Mouse (Mus musculus) forebrain, embryonic 15.5 days (tissue): ENCODE measurements around the gene Sdhaf3. TPM values are rescaled to one million over a fixed set of nuclear protein-coding genes. Genes with fewer than 3 reads are reported as not detected.
"Not testable (repeated sequence)": the region's sequence is repeated elsewhere in the genome, so short reads cannot be mapped to it uniquely, and the experiment has no call there.

Experiments used
- ATAC-seq: fragments of 200-750 bp; cut with Nextera tagmentation; replicated peaks from 2 replicates; pipeline ENCODE4 v1.8.0; 2017; ENCODE audit warnings: mild to moderate bottlenecking, moderate TSS enrichment, moderate library complexity
- H3K27ac ChIP-seq: fragments of 300-500 bp; sonication (generic); replicated peaks from 2 replicates; pipeline ENCODE4 v1.5.1; 2015; ENCODE audit warnings: mild to moderate bottlenecking, inconsistent platforms
- H3K27me3 ChIP-seq: fragments of 300-500 bp; sonication (generic); 2 replicates; pipeline ENCODE4 v1.6.1; 2015; ENCODE audit warnings: inconsistent platforms
- H3K36me3 ChIP-seq: fragments of 300-500 bp; sonication (generic); 2 replicates; pipeline ENCODE4 v1.6.1; 2015; ENCODE audit warnings: mild to moderate bottlenecking, inconsistent platforms
- H3K4me1 ChIP-seq: fragments of 300-500 bp; sonication (generic); 2 replicates; pipeline ENCODE4 v1.6.1; 2015; ENCODE audit warnings: inconsistent platforms
- H3K4me2 ChIP-seq: fragments of 300-500 bp; sonication (generic); replicated peaks from 2 replicates; pipeline ENCODE4 v1.6.1; 2015; ENCODE audit warnings: mild to moderate bottlenecking, inconsistent platforms
- H3K4me3 ChIP-seq: fragments of 300-500 bp; sonication (generic); 2 replicates; pipeline ENCODE4 v1.5.1; 2015; ENCODE audit warnings: mild to moderate bottlenecking, inconsistent platforms
- H3K9ac ChIP-seq: fragments of 300-500 bp; sonication (generic); replicated peaks from 2 replicates; pipeline ENCODE4 v1.6.1; 2015; ENCODE audit warnings: mild to moderate bottlenecking, inconsistent platforms
- H3K9me3 ChIP-seq: fragments of 300-500 bp; sonication (generic); 2 replicates; pipeline ENCODE4 v1.6.1; 2016; ENCODE audit warnings: inconsistent platforms
- WGBS: fragments of 180-500 bp; shearing (Covaris S2); methylation state at CpG from one replicate; pipeline ENCODE4 v1.1.7; 2015; ENCODE audit warnings: mixed read lengths; 5-methylcytosine and 5-hydroxymethylcytosine counted together
- polyA plus RNA-seq: library from polyadenylated mRNA; unstranded; fragments of >200 nt; fragmentation: Nextera tagmentation; extraction: Ambion mirVana; gene quantifications from 2 replicates; pipeline ENCODE4 v1.2.1, GENCODE M21; 2015

Gene Sdhaf3
- polyA plus RNA-seq, 1 experiment from 2014 or later = 6.1 TPM

GRCm38 (mm10) chr6:6955395-6955763 lies 425 bp upstream of the Sdhaf3 start:
- Histone ChIP-seq H3K4me1 (peaks cover 12% of the 10 kb centered on the region), H3K9me3 (no peaks in the 10 kb centered on the region), H3K27ac (0 out of 2 replicates have a peak overlapping the region, but pooled peaks have one; percentile 42), H3K4me2 (peak overlapping the region; percentile 73), H3K36me3 (no peaks in the 10 kb centered on the region), H3K4me3 (peak overlapping the region; percentile 76), H3K27me3 (no peaks in the 10 kb centered on the region), H3K9ac (no peak overlapping the region; the same call in 1 of the 2 replicates)
- ATAC-seq = peak; percentile 62
- WGBS = 46% methylated on average over 6 of the region's 6 CpGs

- H3K36me3 ChIP-seq, H3K27ac ChIP-seq, ATAC-seq, H3K4me3 ChIP-seq, H3K9ac ChIP-seq, H3K9me3 ChIP-seq, H3K4me2 ChIP-seq, H3K27me3 ChIP-seq: not testable (repeated sequence)
- 87% methylated on average over 2 of the region's 4 CpGs for WGBS
- H3K4me1 ChIP-seq = peaks cover 12% of the 10 kb centered on the region
Measured at GRCm38 (mm10) chr6:6959234-6959633, 3.4 kb downstream of the Sdhaf3 start.

- H3K36me3 ChIP-seq = no peaks in the 10 kb centered on the region
- no peak overlapping the region for H3K27ac ChIP-seq
- H3K4me3 ChIP-seq = no peak overlapping the region
- H3K4me1 ChIP-seq = no peaks in the 10 kb centered on the region
- H3K9ac ChIP-seq = no peak overlapping the region
- no peaks in the 10 kb centered on the region for H3K9me3 ChIP-seq
- H3K4me2 ChIP-seq = no peak overlapping the region
- H3K27me3 ChIP-seq = no peaks in the 10 kb centered on the region
- no peak for ATAC-seq
- 88% methylated on average over 4 of the region's 4 CpGs for WGBS
Measured at GRCm38 (mm10) chr6:6997226-6997946, 41.6 kb downstream of the Sdhaf3 start.

- no peak overlapping the region for H3K4me3 ChIP-seq
- H3K4me1 ChIP-seq = no peaks in the 10 kb centered on the region
- WGBS = 96% methylated on average over 1 of the region's 1 CpGs
- H3K9me3 ChIP-seq = no peaks in the 10 kb centered on the region
- H3K9ac ChIP-seq = no peak overlapping the region
- ATAC-seq = no peak
- H3K27me3 ChIP-seq = no peaks in the 10 kb centered on the region
- H3K27ac ChIP-seq = no peak overlapping the region
- H3K36me3 ChIP-seq = no peaks in the 10 kb centered on the region
- H3K4me2 ChIP-seq = no peak overlapping the region
Measured at GRCm38 (mm10) chr6:6997956-6998355, 42.2 kb downstream of the Sdhaf3 start.

GRCm38 (mm10) chr6:6999015-6999414 lies 43.2 kb downstream of the Sdhaf3 start:
- Histone ChIP-seq H3K9ac (no peak overlapping the region), H3K4me3 (no peak overlapping the region), H3K27me3 (no peaks in the 10 kb centered on the region), H3K27ac (no peak overlapping the region), H3K9me3 (no peaks in the 10 kb centered on the region), H3K4me1 (no peaks in the 10 kb centered on the region), H3K36me3 (no peaks in the 10 kb centered on the region), H3K4me2 (no peak overlapping the region)
- no peak for ATAC-seq
- 91% methylated on average over 3 of the region's 3 CpGs for WGBS

GRCm38 (mm10) chr6:7003085-7003484 lies 47.3 kb downstream of the Sdhaf3 start:
- no peaks in the 10 kb centered on the region for H3K36me3 ChIP-seq
- H3K9ac ChIP-seq = no peak overlapping the region
- H3K27me3 ChIP-seq = no peaks in the 10 kb centered on the region
- ATAC-seq = peak; percentile 64; the same call in 1 of the 2 replicates
- H3K4me1 ChIP-seq = no peaks in the 10 kb centered on the region
- no peaks in the 10 kb centered on the region for H3K9me3 ChIP-seq
- H3K4me2 ChIP-seq = no peak overlapping the region
- H3K27ac ChIP-seq = no peak overlapping the region
- 64% methylated on average over 4 of the region's 4 CpGs for WGBS
- H3K4me3 ChIP-seq = no peak overlapping the region

- H3K9ac ChIP-seq = no peak overlapping the region
- no peak overlapping the region for H3K27ac ChIP-seq
- no peak overlapping the region for H3K4me3 ChIP-seq
- H3K27me3 ChIP-seq = no peaks in the 10 kb centered on the region
- 56% methylated on average over 2 of the region's 2 CpGs for WGBS
- no peaks in the 10 kb centered on the region for H3K36me3 ChIP-seq
- peak; percentile 55; the same call in 1 of the 2 replicates for ATAC-seq
- no peaks in the 10 kb centered on the region for H3K4me1 ChIP-seq
- no peaks in the 10 kb centered on the region for H3K9me3 ChIP-seq
- H3K4me2 ChIP-seq = no peak overlapping the region
Measured at GRCm38 (mm10) chr6:7004005-7004404, 48.2 kb downstream of the Sdhaf3 start.

GRCm38 (mm10) chr6:7038087-7038486 lies 82.3 kb downstream of the Sdhaf3 start:
- H3K9me3 ChIP-seq = no peaks in the 10 kb centered on the region
- H3K4me1 ChIP-seq = no peaks in the 10 kb centered on the region
- no peak overlapping the region for H3K9ac ChIP-seq
- H3K4me2 ChIP-seq = no peak overlapping the region
- no peak for ATAC-seq
- no peak overlapping the region for H3K4me3 ChIP-seq
- H3K36me3 ChIP-seq = 0 out of 2 replicates have a peak, but pooled peaks cover 3% of the 10 kb centered on the region
- H3K27ac ChIP-seq = no peak overlapping the region
- no peaks in the 10 kb centered on the region for H3K27me3 ChIP-seq
- WGBS = 88% methylated on average over 6 of the region's 6 CpGs

- no peak for ATAC-seq
- no peaks in the 10 kb centered on the region for H3K9me3 ChIP-seq
- no peaks in the 10 kb centered on the region for H3K27me3 ChIP-seq
- H3K4me3 ChIP-seq = no peak overlapping the region
- no peaks in the 10 kb centered on the region for H3K4me1 ChIP-seq
- 92% methylated on average over 5 of the region's 5 CpGs for WGBS
- 0 out of 2 replicates have a peak, but pooled peaks cover 3% of the 10 kb centered on the region for H3K36me3 ChIP-seq
- H3K27ac ChIP-seq = no peak overlapping the region
- no peak overlapping the region for H3K9ac ChIP-seq
- no peak overlapping the region for H3K4me2 ChIP-seq
Measured at GRCm38 (mm10) chr6:7038835-7039234, 83.0 kb downstream of the Sdhaf3 start.

GRCm38 (mm10) chr6:7041912-7042311 lies 86.1 kb downstream of the Sdhaf3 start:
- Histone ChIP-seq H3K9me3 (no peaks in the 10 kb centered on the region), H3K27ac (no peak overlapping the region), H3K27me3 (no peaks in the 10 kb centered on the region), H3K36me3 (0 out of 2 replicates have a peak, but pooled peaks cover 3% of the 10 kb centered on the region), H3K4me2 (no peak overlapping the region), H3K9ac (no peak overlapping the region), H3K4me1 (no peaks in the 10 kb centered on the region), H3K4me3 (no peak overlapping the region)
- WGBS = 87% methylated on average over 1 of the region's 1 CpGs
- ATAC-seq = no peak

- ATAC-seq = no peak
- 73% methylated on average over 3 of the region's 3 CpGs for WGBS
- H3K9ac ChIP-seq = no peak overlapping the region
Measured at GRCm38 (mm10) chr6:7062819-7063218, 107.0 kb downstream of the Sdhaf3 start.

GRCm38 (mm10) chr6:7068782-7069181 lies 113.0 kb downstream of the Sdhaf3 start:
- WGBS = 19% methylated on average over 3 of the region's 3 CpGs
- Histone ChIP-seq H3K9ac (no peak overlapping the region), H3K9me3 (no peaks in the 10 kb centered on the region), H3K27me3 (no peaks in the 10 kb centered on the region), H3K4me1 (no peaks in the 10 kb centered on the region), H3K4me3 (no peak overlapping the region), H3K27ac (no peak overlapping the region), H3K4me2 (no peak overlapping the region), H3K36me3 (no peaks in the 10 kb centered on the region)
- no peak for ATAC-seq

More at GRCm38 (mm10) chr6:7062819-7063218, 107.0 kb downstream of the Sdhaf3 start:
- no peaks in the 10 kb centered on the region for H3K27me3 ChIP-seq
- H3K9me3 ChIP-seq = no peaks in the 10 kb centered on the region
- H3K36me3 ChIP-seq = no peaks in the 10 kb centered on the region
- H3K4me2 ChIP-seq = no peak overlapping the region
- no peaks in the 10 kb centered on the region for H3K4me1 ChIP-seq
- H3K4me3 ChIP-seq = no peak overlapping the region
- H3K27ac ChIP-seq = no peak overlapping the region

GRCm38 (mm10) chr6:7069463-7069862 lies 113.7 kb downstream of the Sdhaf3 start:
- ATAC-seq = no peak
- Histone ChIP-seq H3K4me1 (no peaks in the 10 kb centered on the region), H3K4me3 (no peak overlapping the region), H3K9me3 (no peaks in the 10 kb centered on the region), H3K9ac (no peak overlapping the region), H3K27ac (no peak overlapping the region), H3K4me2 (no peak overlapping the region), H3K27me3 (no peaks in the 10 kb centered on the region), H3K36me3 (no peaks in the 10 kb centered on the region)
- 48% methylated on average over 2 of the region's 2 CpGs for WGBS
